Mouse (Mus musculus) fat pad, adult 2 months (tissue): ENCODE results near the gene Lin54.

Source experiments
- DNase-seq: peaks from one replicate; pipeline ENCODE4 v3.0.0-alpha.2; 2011; ENCODE audit warnings: low read depth, low spot score; ENCODE audit errors: extremely low read depth

Lin54 gene

GRCm38 (mm10) chr5:100424252-100424651, 76.2 kb downstream of the Lin54 start:
- DNase-seq, result no peak

DNA sequence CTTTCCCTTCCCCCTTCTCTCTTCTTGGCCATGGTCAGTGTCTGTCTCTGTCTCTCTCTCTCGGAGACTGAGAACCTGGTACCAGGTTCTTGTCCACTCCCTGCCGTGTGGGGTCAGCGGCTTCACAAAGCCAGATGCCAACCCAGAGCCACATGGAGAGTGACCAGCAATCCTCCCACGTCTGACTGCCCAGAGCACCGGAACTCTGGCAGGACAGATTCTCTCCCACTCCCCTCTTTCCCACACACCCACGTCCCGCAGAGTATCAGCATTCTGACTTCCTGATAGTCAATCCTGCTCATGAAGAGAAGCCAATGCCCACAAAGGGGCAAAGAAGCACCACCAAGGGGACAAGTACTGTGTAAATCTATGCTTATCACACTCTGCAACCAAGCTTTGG, 76.8 kb downstream of the Lin54 start:
- DNase-seq, result no peak

DNA sequence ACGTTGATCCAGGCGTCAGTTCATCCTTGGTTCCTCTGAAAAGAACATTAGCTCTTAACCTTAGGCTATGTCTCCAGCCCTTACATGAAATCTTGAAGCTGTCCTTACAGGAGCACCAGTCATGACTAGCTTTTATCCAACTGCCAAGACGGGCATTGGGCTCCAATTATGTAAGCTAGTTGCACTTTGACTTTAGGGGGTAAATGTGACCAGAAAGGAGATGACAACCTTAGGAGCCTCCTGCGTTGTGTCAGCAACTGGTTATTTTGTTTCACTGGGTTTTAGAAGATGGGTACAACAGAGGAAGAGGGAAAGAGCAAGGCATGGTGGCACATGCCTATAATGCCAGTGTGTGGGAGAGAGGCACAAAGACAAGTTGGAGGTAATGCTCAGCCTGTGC, 81.6 kb downstream of the Lin54 start:
- DNase-seq, result no peak

DNA sequence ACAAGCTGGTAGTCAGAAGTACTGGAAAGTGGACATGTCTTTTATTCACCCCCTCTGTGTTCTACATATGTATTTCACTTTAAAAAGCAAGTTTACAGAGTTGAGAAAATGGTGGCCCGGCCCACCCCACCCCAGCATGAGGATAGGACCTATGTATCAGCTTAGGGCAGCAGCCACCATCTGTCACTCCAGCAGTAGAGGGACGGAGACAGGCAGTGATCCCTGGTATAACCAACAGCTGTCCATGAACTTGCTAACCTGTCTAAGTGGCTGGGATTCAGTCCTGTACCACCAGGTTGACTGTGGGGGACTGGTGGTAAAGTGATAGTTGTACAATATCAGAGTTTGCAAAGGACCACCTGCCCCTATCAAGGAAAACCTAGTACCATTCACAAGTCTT, 82.4 kb downstream of the Lin54 start:
- no peak for DNase-seq

DNA sequence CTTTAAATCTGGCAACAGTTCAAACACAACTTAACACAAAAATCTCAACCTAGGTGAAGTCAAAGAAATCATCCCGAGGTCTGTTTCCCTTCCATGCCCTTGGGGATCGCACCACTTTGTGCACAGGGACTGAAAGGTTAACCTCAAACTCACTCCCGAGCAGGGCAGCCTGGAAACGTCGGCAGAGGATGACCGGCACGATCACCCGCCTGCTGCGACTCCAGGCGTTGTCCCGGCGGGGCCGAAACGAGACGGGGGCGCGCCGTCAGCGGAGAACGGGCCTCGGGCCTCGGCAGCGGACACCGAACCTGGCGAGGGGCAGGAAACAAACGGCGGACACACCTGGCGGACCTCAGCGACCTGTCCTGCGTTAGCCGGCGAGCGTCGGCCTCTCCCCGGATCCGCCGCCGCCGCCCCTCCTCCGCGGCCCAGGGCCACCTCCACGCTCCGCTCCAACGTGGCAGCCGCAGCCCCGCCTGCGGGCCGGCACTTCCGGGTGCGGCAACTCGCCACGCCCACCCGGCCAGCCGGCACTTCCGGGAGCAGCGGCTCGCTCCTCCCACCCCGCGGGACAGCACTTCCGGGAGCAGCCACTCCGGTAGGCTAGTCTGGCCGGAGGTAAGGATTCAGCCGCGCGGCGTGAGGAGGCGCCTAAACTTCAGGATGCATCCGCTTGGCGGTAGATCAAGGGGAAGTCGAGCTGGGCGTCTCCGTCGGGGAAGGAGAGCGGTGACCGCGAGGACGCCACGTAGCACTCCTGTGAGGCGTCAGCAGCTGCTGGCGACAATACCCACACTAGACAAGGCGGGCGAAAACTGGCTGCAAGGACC, 84.5 kb downstream of the Lin54 start, which contains the start of gene Sec31a:
Gene Sec31a, minus strand, starts transcription at position 474 of the 830 bp plus-strand sequence.
- no peak for DNase-seq

DNA sequence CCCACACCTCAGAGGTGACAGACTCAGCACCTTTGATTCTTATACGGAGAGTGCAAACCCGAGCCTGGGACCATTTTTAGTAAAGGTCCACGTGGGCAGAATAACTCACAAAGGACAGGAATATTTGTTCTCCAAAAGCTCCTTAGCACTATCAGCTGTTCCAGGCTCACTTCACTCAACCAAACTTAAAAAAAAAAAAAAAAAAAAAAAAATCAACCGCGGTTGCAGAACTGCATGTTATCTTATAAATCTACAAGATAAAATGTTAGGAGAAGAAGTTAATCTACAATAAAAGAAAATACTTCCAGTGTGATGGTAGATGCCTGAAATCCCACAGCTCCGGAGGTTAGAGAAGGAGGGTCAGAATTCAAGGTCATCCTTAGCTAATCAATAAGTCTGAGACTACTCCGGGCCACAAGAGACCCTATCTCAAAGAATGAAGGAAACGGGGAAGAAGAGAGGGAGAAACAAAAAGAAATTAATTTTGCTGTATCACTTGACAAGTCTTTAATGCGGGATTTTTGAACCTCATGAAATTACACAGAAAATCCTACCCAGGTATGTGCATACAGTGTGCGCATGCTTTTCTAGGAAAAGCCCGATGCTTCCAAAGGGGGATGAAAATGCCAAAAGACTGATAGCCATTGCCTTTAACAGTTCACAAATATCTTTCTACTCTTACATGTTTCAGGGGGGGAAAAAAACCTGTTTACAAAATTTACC, 85.8 kb downstream of the Lin54 start:
- no peak for DNase-seq

- DNase-seq, result no peak
Measured at GRCm38 (mm10) chr5:100412886-100413285, 87.6 kb downstream of the Lin54 start.

DNA sequence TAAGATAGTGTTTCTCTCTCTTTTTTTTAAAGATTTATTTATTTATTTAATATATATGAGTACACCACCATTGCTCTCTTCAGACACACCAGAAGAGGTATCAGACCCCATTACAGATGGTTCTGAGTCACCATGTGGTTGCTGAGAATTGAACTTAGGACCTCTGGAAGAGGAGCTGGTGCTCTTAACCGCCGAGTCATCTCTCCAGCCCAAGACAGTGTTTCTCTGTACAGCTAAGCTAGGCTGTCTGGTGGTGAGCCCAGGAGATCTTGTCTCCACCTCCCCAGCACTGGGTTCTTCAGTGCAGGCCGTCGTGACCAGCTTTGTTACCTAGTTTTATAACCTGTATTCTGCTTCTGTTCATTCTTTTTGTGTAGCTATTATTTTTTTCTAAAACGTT, 90.2 kb downstream of the Lin54 start:
- no peak for DNase-seq

DNA sequence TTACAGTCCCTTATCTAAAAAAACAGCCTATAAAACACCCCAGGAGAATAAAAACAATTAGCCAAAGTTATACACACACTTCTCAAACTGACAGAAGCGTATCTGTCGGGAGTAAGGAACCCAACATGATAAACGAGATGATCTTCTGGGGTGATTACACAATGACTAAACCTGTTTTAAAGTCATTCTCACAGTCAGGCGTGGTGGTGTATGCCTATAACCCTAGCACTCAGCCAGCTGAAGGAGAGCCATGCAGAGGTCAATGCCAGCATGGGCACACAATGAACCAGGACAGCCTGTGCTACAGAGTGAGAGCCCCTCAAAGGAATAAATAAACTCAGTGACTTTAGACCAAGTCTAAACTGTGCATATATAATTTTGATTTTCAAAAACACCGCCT, 92.0 kb downstream of the Lin54 start:
- DNase-seq, result no peak

GRCm38 (mm10) chr5:100396753-100397152, 103.7 kb downstream of the Lin54 start:
- DNase-seq, result no peak

DNA sequence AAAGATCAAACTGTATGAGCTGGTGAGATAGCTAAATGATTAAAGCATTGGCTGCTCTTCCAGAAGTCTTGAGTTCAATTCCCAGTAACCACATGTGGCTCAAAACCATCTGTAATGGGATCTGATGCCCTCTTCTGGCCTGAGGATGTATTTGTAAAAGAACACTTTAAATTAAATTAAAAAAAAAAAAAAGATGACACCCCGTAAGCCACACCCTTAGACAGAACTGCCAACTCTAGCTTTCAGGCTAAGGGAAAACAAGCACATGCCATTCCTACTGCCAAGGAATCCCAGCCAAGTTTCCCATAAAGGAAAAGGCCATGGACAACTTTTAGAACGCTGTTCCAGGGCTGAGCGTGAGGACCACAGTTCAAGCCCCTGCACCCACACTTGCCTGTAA, 106.8 kb downstream of the Lin54 start:
- DNase-seq, result no peak

DNA sequence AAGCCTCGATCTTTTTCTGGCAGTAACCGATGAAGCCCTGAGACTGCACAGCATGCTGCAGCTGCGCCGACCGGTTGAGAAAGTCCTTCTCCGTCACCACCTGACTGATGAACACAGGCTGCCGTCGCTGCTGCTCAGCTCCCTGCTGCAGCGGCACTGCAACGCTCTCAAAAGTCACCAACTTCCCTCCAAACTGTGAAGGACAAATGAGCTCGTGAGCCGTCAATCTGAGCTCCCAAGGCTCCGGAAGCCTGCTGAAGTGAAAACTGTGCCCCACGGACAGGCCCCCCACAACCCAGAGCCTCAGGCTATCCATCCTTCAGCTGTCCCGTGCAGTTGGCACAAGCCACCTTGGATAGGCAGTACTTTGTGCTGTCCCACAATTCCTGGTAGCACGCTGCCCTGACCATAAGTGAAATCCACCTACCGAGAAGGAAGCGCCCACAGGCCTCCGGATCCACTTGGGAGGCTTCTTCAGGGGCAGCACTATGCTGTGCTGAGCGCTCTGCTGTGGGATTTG, 107.9 kb downstream of the Lin54 start:
- DNase-seq, result no peak
